ENCODE assay signal across 8 mouse cellular contexts in the genomic region with DNA sequence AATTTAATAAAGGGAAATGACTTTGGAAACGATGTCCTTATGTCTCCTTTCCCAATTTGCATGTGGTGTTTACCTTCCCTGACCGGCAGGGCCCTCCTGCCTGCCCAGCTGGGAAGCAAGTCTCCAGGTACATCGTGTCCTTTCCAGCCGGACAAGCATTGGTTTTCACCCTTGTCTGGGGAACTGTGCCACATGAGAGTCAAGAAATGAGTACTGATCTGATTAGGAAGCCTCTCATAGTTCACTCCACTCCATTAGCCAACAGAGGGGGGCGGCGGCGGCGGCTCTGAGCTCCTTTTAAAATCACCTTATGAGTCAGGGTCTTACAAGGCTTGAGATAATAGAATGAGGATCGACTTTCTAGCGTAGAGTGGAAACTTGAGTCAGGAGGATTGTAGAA. TPM values are rescaled to one million over a fixed set of nuclear protein-coding genes. Genes with fewer than 3 reads are reported as not detected.
DNase-seq lines count a peak whose midpoint lies in the region; ATAC-seq and TF ChIP-seq lines count a peak whose summit lies in the region.

No protein-coding gene starts in this region.

- H3K4me1 ChIP-seq in kidney, embryonic 14.5 days (ENCODE audit: control insufficient read depth, insufficient read depth, low read length), result peaks cover 41% of the 10 kb centered on the region
- peaks cover 8% of the 10 kb centered on the region; the same call in 1 of the 2 replicates for H3K4me1 ChIP-seq in embryonic fibroblast, embryonic 13.5 days (ENCODE audit: control insufficient read depth, insufficient read depth, low read length)
- peaks cover 20% of the 10 kb centered on the region for H3K4me1 ChIP-seq in limb, embryonic 11.5 days (ENCODE audit: control insufficient read depth, insufficient read depth, low read length)

- H3K4me2 ChIP-seq in kidney, embryonic 14.5 days (replicated peaks; ENCODE audit: low read depth, low read length), result peak overlapping the region; percentile 68
- peak overlapping the region; percentile 63; the same call in 1 of the 2 replicates for H3K4me2 ChIP-seq in limb, embryonic 11.5 days (ENCODE audit: low read depth, severe bottlenecking)
- peak overlapping the region; percentile 64 for H3K4me2 ChIP-seq in myocyte (ENCODE audit: low read depth)

- H3K36me3 ChIP-seq in kidney, embryonic 14.5 days (ENCODE audit: control insufficient read depth, insufficient read depth, low read length), result peaks cover 56% of the 10 kb centered on the region
- peaks cover 27% of the 10 kb centered on the region for H3K36me3 ChIP-seq in limb, embryonic 11.5 days (ENCODE audit: control insufficient read depth, insufficient read depth, low read length)
- H3K36me3 ChIP-seq in myocyte (ENCODE audit: control insufficient read depth, insufficient read depth), result peaks cover 30% of the 10 kb centered on the region

- H3K4me3 ChIP-seq in kidney, embryonic 14.5 days (ENCODE audit: low read length), result peak overlapping the region; percentile 72
- peak overlapping the region; percentile 27 for H3K4me3 ChIP-seq in embryonic fibroblast, embryonic 13.5 days (ENCODE audit: insufficient read depth, low read length)
- H3K4me3 ChIP-seq in limb, embryonic 11.5 days (ENCODE audit: low read depth, low read length), result peak overlapping the region; percentile 79; the same call in 1 of the 2 replicates
- peak overlapping the region; percentile 77 for H3K4me3 ChIP-seq in myocyte

- H3K27ac ChIP-seq in kidney, embryonic 14.5 days (ENCODE audit: low read depth, low read length), result peak overlapping the region; percentile 42
- H3K27ac ChIP-seq in embryonic fibroblast, embryonic 13.5 days (ENCODE audit: insufficient read depth, low read length), result peak overlapping the region; percentile 57
- H3K27ac ChIP-seq in limb, embryonic 11.5 days (replicated peaks; ENCODE audit: low read depth, low read length), result no peak overlapping the region

- peak overlapping the region; percentile 66; the same call in 1 of the 2 replicates for H3K9ac ChIP-seq in kidney, embryonic 14.5 days (ENCODE audit: low read depth, low read length)
- H3K9ac ChIP-seq in limb, embryonic 11.5 days (ENCODE audit: low read length), result 0 out of 2 replicates have a peak overlapping the region, but pooled peaks have one; percentile 43

- no peak overlapping the region for H3ac ChIP-seq in myocyte (ENCODE audit: control insufficient read depth, insufficient read length)

- 51% methylated on average over 10 of the region's 10 CpGs for WGBS in kidney, embryonic 14.5 days
- WGBS in limb, embryonic 11.5 days, result 66% methylated on average over 10 of the region's 10 CpGs

- no peak for ATAC-seq in kidney, embryonic 14.5 days (ENCODE audit: low FRiP score, low TSS enrichment)
- no peak for ATAC-seq in limb, embryonic 11.5 days (ENCODE audit: insufficient number of reproducible peaks, low FRiP score, low TSS enrichment, low read depth)
- no peak for ATAC-seq in erythroid progenitor cell, adult 5-6 weeks (replicated peaks; ENCODE audit: low FRiP score, poor library complexity, severe bottlenecking)

- no peak for TF ChIP-seq CTCF in embryonic fibroblast, embryonic 13.5 days (IDR thresholded peaks at IDR 0.05; ENCODE audit: borderline replicate concordance, insufficient read depth, low read length)

- H3K79me2 ChIP-seq in myocyte (ENCODE audit: control insufficient read depth, insufficient read depth), result peaks cover 28% of the 10 kb centered on the region

- H3K9me3 ChIP-seq in kidney, embryonic 14.5 days (ENCODE audit: control insufficient read depth, low read length), result no peaks in the 10 kb centered on the region
- H3K9me3 ChIP-seq in limb, embryonic 11.5 days (ENCODE audit: control insufficient read depth, low read length), result no peaks in the 10 kb centered on the region

- TF ChIP-seq POLR2A in embryonic fibroblast, embryonic 13.5 days (IDR thresholded peaks at IDR 0.05; ENCODE audit: low read depth, low read length), result no peak
- TF ChIP-seq POLR2A in myocyte (IDR thresholded peaks at IDR 0.05; ENCODE audit: insufficient read length, low read depth), result no peak

- no peaks in the 10 kb centered on the region for H3K27me3 ChIP-seq in kidney, embryonic 14.5 days (ENCODE audit: control insufficient read depth, insufficient read depth, low read length)
- no peaks in the 10 kb centered on the region for H3K27me3 ChIP-seq in limb, embryonic 11.5 days (ENCODE audit: control insufficient read depth, insufficient read depth, low read length)
- no peaks in the 10 kb centered on the region for H3K27me3 ChIP-seq in myocyte (ENCODE audit: control insufficient read depth, insufficient read depth, insufficient read length)

- no peak for DNase-seq in kidney, adult 11 months
- peak; percentile 27 for DNase-seq in limb, embryonic 11.5 days (ENCODE audit: low spot score)
- no peak for DNase-seq in B cell, adult 2 months
- no peak for DNase-seq in adipocyte (ENCODE audit: low spot score)

TF ChIP-seq in myocyte, 11 proteins besides CTCF, POLR2A, EP300 and RAD21:
- no peak for TF ChIP-seq CEBPB (IDR thresholded peaks at IDR 0.05; ENCODE audit: insufficient read depth, poor library complexity, severe bottlenecking)
- no peak for TF ChIP-seq MAX (IDR thresholded peaks at IDR 0.05; ENCODE audit: low read depth)
- TF ChIP-seq TCF12 (IDR thresholded peaks at IDR 0.05; ENCODE audit: insufficient read depth, poor library complexity, severe bottlenecking), result no peak
- TF ChIP-seq TCF3 (IDR thresholded peaks at IDR 0.05; ENCODE audit: insufficient read length, low read depth), result no peak
- TF ChIP-seq REST (IDR thresholded peaks at IDR 0.05; ENCODE audit: insufficient read depth, insufficient read length), result no peak
- TF ChIP-seq E2F4 (IDR thresholded peaks at IDR 0.05; ENCODE audit: insufficient read depth), result no peak
- TF ChIP-seq SRF (IDR thresholded peaks at IDR 0.05; ENCODE audit: control insufficient read depth, insufficient read length, low read depth), result no peak
- TF ChIP-seq POLR2AphosphoS2 (IDR thresholded peaks at IDR 0.05; ENCODE audit: insufficient read length, low read depth), result no peak
- TF ChIP-seq MYOD1 (IDR thresholded peaks at IDR 0.05; ENCODE audit: control insufficient read depth in 1 of 3, insufficient read length in 2 of 3, low read depth in 2 of 3), result no peak
- TF ChIP-seq MYOG (IDR thresholded peaks at IDR 0.05; ENCODE audit: control insufficient read depth in 1 of 3, insufficient read depth in 1 of 3, insufficient read length in 2 of 3, low read depth in 2 of 3), result no peak
- no peak for TF ChIP-seq USF1 (IDR thresholded peaks at IDR 0.05; ENCODE audit: low read depth)

RNA-seq across cellular contexts. Expression of a gene that starts 0.7 kb away (rescaled TPM):
- 8.1 and 10.1 TPM in 2 replicates for polyA plus RNA-seq in kidney, embryonic 14.5 days (2014; fragmentation: Nextera tagmentation; extraction: Ambion mirVana)
- polyA plus RNA-seq in embryonic fibroblast, embryonic 13.5 days (2011; ENCODE audit: insufficient read length, low read depth, missing spikeins), result 118 and 155 TPM in 2 replicates
- polyA plus RNA-seq in limb, embryonic 11.5 days (2014; fragmentation: Nextera tagmentation; extraction: Ambion mirVana), result 6.7 and 7.0 TPM in 2 replicates
- polyA plus RNA-seq in myocyte (2012; fragmentation: generic; extraction: Trizol), result 84.0 TPM
- 1.1 TPM in 1 of 2 replicates, not detected in the other for total RNA-seq in erythroid progenitor cell, adult 5-6 weeks (2015; ENCODE audit: low replicate concordance)
- total RNA-seq in erythroid progenitor cell, adult 5-6 weeks (2017; ENCODE audit: low replicate concordance), result 0.23 and 2.6 TPM in 2 replicates

RNA-seq across cellular contexts. Expression of a gene that starts 9.8 kb away (rescaled TPM):
- polyA plus RNA-seq in kidney, embryonic 14.5 days (2014; fragmentation: Nextera tagmentation; extraction: Ambion mirVana), result 0.53 and 0.86 TPM in 2 replicates
- 4.2 and 5.2 TPM in 2 replicates for polyA plus RNA-seq in embryonic fibroblast, embryonic 13.5 days (2011; ENCODE audit: insufficient read length, low read depth, missing spikeins)
- 0.76 and 1.4 TPM in 2 replicates for polyA plus RNA-seq in limb, embryonic 11.5 days (2014; fragmentation: Nextera tagmentation; extraction: Ambion mirVana)
- 53.1 TPM for polyA plus RNA-seq in myocyte (2012; fragmentation: generic; extraction: Trizol)
- 1.1 and 1.3 TPM in 2 replicates for total RNA-seq in erythroid progenitor cell, adult 5-6 weeks (2015; ENCODE audit: low replicate concordance)
- total RNA-seq in erythroid progenitor cell, adult 5-6 weeks (2017; ENCODE audit: low replicate concordance), result not detected in 2 replicates

RNA-seq across cellular contexts. Expression of a gene that starts 10.0 kb away (rescaled TPM):
- polyA plus RNA-seq in kidney, embryonic 14.5 days (2014; fragmentation: Nextera tagmentation; extraction: Ambion mirVana), result 260 and 334 TPM in 2 replicates
- polyA plus RNA-seq in embryonic fibroblast, embryonic 13.5 days (2011; ENCODE audit: insufficient read length, low read depth, missing spikeins), result 178 and 208 TPM in 2 replicates
- polyA plus RNA-seq in limb, embryonic 11.5 days (2014; fragmentation: Nextera tagmentation; extraction: Ambion mirVana), result 409 and 418 TPM in 2 replicates
- polyA plus RNA-seq in myocyte (2012; fragmentation: generic; extraction: Trizol), result 123 TPM
- 112 TPM in 2 replicates for total RNA-seq in erythroid progenitor cell, adult 5-6 weeks (2015; ENCODE audit: low replicate concordance)
- 221 and 237 TPM in 2 replicates for total RNA-seq in erythroid progenitor cell, adult 5-6 weeks (2017; ENCODE audit: low replicate concordance)

RNA-seq across cellular contexts. Expression of a gene that starts 59.1 kb away (rescaled TPM):
- polyA plus RNA-seq in kidney, embryonic 14.5 days (2014; fragmentation: Nextera tagmentation; extraction: Ambion mirVana), result not detected in 2 replicates
- polyA plus RNA-seq in embryonic fibroblast, embryonic 13.5 days (2011; ENCODE audit: insufficient read length, low read depth, missing spikeins), result not detected in 2 replicates
- not detected in 2 replicates for polyA plus RNA-seq in limb, embryonic 11.5 days (2014; fragmentation: Nextera tagmentation; extraction: Ambion mirVana)
- not detected for polyA plus RNA-seq in myocyte (2012; fragmentation: generic; extraction: Trizol)
- total RNA-seq in erythroid progenitor cell, adult 5-6 weeks (2015; ENCODE audit: low replicate concordance), result 3.4 and 10.1 TPM in 2 replicates
- total RNA-seq in erythroid progenitor cell, adult 5-6 weeks (2017; ENCODE audit: low replicate concordance), result 8.2 and 32.4 TPM in 2 replicates

Comparison
In these comparisons a context has a peak if more than half of its experiments do, and no peak if none do; other contexts are left out.
1. H3K4me3 ChIP-seq: peak in every context shown above with its lines; median percentile 79 in limb, embryonic 11.5 days; 77 in myocyte; 72 in kidney, embryonic 14.5 days; 27 in embryonic fibroblast, embryonic 13.5 days.